Mouse (Mus musculus): ENCODE measurements around the gene Mpp3.
"Not testable (repeated sequence)": the region's sequence is repeated elsewhere in the genome, so short reads cannot be mapped to it uniquely, and the experiment has no call there.

The Mpp3 gene

DNA sequence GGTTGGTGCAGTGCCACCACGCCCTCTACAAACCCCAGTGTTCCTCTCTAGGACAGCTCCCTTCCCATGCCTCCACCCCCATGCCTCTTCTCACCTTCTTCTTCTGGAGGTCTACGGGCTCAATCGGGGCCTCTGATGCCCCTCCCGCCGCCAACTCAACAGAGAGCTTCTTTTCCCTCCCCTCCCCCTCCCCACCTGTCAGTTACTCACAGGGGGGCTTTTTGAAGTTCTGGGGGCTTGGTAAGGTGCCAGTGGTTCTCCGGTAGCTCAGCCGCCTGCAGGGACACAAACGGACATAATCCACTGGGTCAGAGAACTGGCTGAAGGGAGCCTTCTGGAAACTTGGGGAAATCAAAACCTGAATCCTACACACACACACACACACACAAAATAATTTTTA, 16.8 kb downstream of the Mpp3 start:
- no peak for DNase-seq (ENCODE audit: low read depth, low spot score)

DNA sequence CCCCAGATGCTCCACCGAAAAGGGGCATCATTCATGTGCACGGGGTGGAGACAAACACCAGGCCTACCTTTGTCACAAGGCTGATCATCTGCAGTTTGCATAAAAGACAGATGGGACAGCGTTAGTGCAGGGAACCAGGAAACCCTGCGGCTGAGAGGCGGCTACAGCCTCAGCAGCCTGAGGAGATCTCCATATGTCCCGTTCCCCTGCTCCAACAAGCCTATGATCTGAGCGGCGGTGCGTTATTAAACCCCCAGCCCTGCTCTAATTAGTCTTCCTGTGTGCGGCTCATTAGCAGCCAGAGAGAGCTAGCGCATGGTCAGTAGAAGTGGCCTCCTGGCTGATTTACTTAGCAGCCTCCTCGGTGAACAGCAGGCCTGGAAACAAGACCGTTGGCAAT, 18.1 kb downstream of the Mpp3 start:
- DNase-seq (ENCODE audit: low read depth, low spot score) = no peak

DNA sequence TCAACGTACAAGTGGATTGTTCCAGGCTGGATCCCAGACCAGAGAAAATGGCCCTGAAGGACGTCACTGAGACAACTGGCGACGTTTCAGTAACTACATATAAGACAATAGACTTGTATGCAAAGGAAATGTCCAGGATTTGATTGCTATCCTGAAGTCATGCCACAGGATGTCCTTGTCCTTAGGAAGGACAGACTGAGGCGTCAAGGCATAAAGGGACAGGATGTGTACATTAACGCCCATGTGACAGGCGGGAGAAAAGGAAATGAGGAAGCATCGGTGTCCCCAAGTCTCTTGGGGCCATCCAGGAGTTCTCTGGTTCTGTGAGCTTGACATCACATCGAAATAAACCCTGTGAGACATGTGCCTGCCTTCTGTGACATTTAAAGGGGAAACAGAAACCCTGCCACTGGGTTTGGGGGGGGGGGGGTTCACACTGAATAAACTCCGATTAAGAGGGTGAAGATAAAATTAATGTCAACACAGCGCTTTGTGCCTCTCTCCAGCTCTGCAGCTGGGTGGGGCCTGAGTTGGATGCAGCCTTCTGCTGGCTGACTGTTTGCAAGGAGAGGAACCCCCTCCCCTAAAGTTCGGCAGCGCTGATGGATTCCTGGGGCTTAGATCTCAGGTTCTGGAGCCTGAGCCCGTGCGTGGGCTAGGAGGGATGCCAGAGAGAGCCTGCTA, 19.2 kb downstream of the Mpp3 start:
- DNase-seq (ENCODE audit: low read depth, low spot score) = no peak

DNA sequence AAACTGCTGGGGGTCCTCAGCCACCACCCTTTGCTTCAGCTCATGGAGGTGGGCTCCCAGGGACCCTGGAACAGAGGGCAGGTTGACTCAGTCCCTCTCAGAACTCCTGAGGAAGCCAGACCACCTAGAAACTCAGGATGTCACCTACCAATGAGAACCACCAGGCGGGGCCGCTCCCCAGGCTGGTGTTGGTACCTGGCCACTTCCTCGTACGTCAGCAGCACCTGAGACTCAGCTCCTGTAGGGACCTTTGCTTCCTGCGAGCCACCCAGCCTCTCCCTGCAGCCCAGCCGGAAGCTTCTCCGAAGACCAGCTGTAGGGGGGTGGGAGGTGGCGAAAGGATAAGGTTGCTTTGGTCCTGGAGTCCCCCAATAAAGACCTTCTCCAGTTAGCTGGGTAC, 19.9 kb downstream of the Mpp3 start:
- DNase-seq (ENCODE audit: low read depth, low spot score) = no peak

DNA sequence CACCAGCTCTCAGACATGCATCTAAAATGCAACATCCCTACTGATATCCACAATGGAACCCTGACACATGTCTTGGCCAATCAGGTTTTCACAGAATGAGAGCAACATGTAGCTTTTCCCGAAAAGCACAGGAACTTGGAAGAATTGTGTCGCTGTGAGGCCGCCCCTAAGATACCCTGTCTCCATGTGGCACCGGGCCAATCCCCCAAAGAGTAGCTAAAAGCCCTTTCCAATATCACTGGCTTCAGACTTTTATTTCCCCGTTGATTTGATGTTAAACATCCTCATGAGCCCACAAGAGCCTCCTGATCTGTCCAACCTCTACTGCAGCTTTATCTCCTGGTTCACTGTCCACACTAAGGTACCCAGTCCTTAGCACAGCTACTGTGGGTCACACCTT, 21.6 kb downstream of the Mpp3 start:
- DNase-seq (ENCODE audit: low read depth, low spot score) = no peak

DNA sequence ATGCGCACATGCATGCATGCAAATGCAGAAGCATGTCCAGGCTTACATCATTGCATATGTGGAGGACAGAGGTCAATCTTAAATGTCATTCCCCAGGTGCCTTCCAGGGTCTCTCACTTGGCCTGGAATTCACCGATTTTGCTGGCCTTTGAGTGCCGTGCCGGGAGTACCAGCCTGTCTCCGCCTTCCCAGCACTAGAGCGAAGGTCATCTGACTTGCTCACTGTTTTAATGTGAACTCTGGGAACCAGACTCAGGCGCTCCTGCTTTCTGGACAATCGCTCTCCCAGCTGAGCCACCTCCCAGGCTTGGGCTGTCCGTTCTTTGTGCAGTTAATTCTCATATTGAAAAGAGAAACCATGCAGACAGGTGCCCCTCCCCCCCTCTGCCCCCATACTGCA, 22.0 kb downstream of the Mpp3 start:
- DNase-seq (ENCODE audit: low read depth, low spot score) = no peak

DNA sequence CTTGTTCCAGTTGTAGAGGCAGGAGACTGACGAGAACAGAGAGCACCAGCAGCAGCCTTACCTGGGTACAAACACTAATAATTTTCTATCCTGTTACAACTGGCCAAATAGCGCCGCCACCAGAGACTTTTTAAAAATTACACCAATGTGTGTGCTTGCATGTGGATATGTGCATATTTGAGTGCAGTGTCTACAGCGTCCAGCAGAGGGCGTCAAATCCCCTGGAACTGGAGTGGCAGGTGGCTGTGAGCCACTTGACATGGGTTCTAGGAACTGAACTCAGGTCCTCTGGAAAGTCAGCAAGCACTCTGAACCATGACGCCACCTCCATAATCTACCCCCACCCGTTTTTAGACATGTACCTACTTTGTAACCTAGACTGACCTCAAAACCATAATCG, 24.0 kb downstream of the Mpp3 start:
- peak; percentile 76 for DNase-seq (ENCODE audit: low read depth, low spot score)

DNA sequence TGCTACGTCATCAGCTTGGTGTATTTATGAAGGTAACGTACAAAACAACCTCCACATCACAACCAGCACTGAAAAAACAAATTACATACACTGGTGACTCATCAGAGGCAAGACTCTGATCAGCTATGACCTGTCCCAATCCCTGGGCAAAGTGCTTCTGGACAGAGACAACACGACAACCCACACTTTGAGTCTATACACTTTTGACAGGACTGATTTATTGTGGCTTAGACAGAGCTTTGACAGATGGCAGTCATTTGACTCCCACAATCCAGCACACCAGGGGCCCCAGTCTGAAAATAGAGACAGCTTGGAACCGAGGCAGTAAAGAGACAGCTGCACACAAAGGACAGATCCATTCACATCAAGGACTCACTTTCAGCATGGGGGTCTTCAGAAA, 28.8 kb downstream of the Mpp3 start:
- DNase-seq (ENCODE audit: low read depth, low spot score) = no peak

DNA sequence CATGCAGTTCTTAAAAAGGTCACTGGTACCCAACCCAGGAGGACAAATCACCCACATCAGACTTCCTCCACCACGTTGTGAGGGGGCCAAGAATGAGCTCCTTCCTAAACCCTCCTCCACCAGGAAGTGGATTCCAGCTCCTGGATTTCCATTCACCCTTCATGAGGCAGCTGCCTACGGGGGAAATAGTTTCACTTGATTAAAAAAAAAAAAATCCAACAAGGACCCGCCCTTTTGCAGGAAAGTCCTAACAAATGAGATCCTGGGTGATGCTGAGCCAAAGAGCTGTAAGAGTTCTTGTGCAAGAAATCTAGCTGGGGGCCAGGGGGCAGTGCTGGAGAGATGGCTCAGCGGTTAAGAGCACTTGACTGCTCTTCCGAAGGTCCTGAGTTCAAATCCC, 30.0 kb downstream of the Mpp3 start:
- peak; percentile 23 for DNase-seq (ENCODE audit: low read depth, low spot score)

DNA sequence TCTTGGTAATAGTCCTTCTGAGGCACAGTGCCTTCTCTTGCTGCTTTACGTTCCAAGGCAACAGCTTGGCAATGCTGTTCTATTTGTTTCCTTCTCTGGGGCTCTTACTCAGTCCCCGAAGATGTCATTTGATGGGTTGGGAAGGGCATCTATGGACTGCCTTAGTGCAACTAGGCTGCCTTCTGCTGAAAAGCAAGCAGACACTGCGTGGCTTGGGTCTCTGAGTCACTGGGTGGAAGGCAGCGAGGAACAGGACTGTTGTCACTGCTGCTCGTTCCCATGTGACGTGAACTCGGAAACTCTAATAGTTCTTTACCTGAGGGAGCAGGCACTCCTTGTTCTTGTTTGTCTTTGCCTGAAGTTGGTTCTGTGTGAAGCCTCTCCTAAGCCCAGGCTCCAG, 32.3 kb downstream of the Mpp3 start:
- DNase-seq (ENCODE audit: low read depth, low spot score) = no peak

DNA sequence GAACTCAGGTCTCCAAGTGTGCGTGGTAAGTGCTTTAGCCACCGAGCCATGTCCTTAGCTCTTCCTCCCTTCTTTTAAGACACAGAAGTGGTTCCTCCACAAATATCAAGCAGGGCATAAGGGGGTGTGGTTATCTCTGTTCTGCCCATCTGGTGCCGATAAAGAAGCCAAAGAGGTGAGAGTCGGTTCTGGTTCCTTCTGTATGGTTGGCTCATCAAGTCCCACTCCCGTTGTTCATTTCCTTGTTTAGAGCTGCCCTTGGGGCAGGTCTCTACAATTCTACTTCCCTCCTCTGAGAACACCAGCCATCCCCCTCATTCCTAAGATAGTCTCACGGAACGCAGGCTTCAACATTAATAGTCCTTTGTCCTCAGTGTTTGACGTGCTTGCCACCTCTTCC, 34.2 kb downstream of the Mpp3 start:
- no peak for DNase-seq (ENCODE audit: low read depth, low spot score)

DNA sequence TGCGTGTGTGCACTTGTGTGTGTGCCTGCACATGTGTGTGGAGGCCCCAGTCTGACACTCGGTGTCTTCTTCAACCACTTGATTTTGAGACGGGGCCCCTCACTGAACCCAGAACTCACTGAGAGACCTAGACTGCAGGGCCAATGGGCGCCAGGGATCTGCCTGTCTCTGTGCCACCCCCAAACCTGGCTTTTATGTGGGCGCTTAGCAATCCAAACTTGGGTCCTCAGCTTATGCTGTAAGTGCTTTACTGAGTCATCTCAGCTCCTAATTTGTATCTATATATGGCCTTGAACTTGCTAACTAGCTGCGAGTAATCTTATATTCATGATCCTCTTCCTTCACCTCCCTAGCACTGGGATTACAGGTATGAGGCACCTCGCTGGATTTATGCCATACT, 35.9 kb downstream of the Mpp3 start:
- no peak for DNase-seq (ENCODE audit: low read depth, low spot score)

DNA sequence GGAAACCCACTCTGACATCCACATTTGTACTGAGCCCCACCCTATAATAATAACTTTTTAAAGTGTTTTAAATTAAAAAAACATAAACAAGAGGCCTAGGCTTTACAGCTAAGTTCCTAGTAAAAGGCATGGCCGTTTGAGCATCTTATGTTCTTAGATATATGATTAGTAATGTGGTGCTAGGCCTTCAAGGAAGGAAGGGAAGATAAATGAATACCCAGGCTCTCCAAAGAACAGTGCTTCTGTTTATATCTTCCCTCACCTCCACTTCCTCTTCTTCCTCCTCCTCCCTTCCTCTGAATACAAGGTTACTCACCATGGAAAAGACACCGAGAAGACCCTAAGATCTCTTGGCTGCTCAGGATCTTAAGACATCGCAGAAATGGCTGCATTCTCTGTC, 36.4 kb downstream of the Mpp3 start:
- DNase-seq (ENCODE audit: low read depth, low spot score) = no peak

DNA sequence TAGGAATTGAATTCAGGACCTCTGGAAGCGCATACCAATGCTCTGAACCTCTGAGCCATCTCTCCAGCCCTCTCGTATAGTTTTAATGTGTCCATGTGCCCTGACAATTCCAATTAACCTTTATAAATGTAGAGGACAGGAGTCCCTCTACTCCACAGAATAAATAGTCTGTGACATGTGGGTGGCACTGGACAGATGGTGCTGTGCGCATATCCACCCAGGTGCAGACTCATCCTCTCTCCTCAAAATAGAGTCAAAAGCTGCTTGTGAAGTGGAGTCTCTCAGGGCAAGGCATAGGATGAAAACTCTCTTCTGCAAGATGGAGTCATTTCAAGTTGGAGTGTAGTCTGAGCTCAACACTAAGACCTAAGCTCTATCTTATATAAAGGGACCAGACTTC, 38.0 kb downstream of the Mpp3 start:
- no peak for DNase-seq (ENCODE audit: low read depth, low spot score)

DNA sequence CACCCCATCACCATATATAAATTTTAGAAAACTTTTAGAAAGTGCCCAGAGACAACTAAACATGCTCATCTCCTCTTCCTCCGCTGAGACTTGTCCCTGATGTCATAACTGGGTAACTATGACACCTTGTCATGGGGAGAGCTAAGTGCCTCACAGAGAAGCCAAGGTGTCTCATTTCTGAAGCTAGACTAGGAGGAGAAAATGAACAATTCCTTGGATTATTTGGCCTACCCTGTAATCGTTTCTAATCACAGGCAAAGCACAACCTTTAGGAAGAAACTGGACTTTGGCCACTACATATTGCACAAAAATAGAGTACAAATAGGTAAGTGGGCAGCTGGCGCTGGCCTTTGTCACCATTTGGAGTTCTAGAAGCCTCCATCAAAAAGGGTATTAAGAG, 41.3 kb downstream of the Mpp3 start, which contains the start of gene Dusp3:
Dusp3 (minus strand) TSS at position 101 of the 400 bp plus-strand sequence.
- DNase-seq (ENCODE audit: low read depth, low spot score) = no peak

DNA sequence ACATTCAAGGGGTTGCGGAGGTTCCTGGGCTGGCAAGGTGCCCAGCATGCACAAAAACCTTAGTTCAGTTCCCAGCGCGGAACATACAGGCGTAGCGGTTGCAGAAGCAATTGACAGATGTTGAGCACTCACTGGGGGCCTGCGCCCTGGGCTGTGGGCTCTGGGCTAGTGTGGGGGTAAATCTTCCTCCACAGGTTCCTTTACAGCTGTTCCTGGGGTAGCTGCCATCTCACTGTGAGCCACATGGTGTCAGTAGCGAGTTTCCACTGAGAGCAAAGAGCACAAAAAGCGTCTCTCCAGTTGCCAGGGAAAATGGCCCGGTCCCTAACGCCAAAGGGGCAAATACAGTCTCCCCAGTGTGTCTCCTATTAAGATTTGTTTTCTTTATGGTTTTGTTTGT, 42.3 kb downstream of the Mpp3 start:
- peak; percentile 89 for DNase-seq (ENCODE audit: low read depth, low spot score)

DNA sequence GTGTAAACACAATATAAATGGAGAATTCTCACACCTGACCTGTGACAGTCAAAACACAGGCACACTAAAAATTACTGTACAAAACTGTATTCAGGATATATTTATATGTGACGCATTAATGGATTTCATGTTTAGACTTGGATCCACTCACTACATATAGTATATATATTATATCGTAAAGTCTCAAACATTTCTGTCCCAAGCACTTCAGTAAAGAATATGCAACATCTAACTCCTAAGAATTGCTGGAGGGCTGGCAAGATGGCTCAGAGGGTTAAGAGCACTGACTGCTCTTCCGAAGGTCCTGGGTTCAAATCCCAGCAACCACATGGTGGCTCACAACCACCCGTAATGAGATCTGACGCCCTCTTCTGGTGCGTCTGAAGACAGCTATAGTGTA, 42.8 kb downstream of the Mpp3 start:
- DNase-seq (ENCODE audit: low read depth, low spot score) = not testable (repeated sequence)

DNA sequence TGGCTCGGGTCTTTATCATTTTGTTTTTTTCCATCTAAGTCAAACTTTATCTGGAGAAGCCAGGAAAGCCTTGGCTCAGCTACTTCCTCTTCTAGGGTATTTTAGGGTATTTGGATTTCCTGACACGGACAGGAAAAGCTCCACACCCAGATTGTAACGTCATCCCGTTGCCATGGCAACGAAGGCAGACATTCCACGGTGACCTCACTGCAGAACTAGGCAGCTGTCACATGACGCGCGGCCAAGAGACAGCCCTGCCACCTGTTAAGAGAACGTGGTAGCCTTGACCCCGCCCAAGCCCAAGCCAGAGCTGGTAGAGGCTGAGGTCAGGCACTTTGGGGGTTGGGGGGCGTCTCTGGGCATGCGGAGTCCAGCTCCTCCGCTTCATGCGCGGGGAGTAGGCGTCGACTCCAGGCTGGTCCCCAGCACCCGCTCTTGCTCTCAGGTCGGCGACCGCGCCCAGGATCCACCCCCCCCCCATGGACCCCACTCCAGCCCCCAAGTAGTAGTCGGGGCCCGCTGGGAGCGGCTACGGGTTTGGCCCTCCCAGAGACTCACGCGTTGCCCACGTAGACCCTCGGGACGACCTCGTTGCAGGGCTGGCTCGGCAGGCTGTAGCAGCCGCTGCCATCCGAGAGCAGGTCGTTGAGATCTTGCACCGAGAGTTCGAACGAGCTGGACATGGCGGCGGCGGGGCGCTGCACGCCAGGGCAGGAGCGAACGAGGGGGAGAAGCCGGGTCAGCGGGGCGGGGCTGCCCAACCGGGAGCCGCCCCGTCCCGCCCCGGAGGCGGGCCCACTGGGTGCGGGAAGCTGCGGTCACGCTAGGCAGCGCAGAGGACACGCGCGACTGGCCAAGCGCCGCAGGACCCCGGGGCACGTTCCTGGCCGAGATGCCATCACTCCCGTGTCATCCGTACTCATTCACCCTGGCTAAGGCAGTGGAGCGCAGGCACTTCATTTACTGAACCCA, 43.9 kb downstream of the Mpp3 start, which contains the start of gene Cfap97d1:
Cfap97d1 (plus strand) TSS at position 226 of the 972 bp plus-strand sequence.
- peak; percentile 98 for DNase-seq (ENCODE audit: low read depth, low spot score)

DNA sequence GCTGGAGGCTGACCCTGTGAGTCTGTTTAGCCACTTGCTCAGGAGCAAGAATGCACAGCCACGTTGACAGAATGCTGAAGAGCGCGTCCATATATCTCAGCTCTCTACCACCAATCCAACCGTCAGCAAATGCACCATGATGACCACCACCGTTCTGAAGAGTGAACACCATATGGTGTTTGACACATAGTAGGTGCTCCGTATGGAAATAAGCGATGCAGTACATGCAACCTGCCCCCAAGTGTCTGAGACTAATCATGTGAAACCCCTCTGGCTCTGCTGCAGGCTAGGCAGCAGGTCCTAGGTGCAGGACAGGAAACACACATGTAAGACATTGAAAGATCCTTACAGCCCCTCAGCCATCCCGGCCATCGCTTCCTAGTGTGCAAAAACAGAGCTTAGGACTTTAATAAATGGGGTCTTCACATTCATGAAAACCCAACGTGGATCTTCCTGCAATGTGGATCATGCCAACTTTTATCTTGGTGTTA, 44.8 kb downstream of the Mpp3 start:
- DNase-seq (ENCODE audit: low read depth, low spot score) = no peak

DNA sequence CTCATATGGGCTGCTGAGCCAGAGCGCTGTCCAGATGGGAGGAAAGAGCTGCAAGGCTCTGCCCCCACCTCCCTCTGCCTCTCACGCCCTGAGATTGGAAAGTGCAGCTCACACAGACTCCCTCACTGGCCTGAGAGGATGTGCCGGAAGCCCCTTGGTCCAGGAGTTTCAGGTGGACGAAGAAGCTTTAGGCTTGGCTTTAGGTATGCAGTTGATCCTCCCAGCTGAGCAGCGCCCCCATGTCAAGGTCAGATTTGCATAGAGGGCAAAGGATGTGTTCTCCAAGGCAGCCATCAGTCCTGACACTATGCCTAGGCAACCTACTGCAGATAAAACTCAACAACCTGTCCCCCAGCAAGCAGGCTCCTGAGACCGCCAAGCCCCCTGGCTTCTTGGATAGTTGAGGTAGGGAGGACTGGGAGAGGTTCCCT, 45.3 kb downstream of the Mpp3 start:
- DNase-seq (ENCODE audit: low read depth, low spot score) = peak; percentile 76

DNA sequence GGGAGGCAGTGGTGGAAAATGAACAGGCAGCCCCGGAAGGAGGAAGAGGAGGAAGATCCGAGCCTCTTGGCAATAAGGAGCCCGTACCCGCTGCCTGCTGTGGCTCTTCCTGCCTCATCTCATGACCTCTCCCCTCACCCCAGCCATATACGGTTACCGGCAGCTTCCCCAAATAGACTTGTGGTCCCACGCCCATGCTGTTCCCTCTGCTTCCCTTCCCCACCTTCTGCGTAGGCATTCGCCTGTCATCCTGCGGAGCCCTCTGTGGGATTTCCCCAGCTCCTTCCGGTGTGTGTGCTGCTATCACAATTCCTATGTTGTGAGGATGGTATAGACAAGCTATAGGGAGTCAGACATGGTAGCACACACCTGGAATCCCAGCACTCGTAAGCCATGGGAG, 46.4 kb downstream of the Mpp3 start:
- DNase-seq (ENCODE audit: low read depth, low spot score) = no peak

DNA sequence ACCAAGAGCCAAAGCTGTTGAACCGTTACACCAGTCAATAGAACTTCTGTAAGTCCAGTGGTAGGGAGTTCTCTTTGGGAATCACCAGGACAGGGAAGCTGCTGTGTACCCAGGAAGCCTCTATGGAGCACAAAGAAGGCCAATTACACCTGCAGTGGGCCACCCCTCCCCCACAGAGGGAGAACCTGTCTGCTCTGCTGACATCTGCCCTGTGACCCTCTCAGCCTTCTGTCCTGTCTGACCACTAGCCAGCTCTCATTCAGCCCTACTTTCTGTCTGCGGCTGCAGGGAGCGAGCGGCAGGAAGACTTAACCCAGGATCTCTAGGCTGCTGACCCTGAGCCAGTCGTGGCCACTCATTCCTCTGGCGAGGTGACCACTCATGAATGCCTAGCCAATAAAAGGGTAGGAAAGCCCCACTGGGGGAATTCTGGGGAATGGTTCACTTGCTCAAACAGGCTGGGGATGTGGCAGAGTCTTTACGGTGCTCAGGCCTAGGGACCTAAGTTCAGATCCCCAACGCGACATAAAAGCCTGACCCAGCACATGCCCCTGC, 47.6 kb downstream of the Mpp3 start:
- no peak for DNase-seq (ENCODE audit: low read depth, low spot score)

Measured in ES-CJ7 (cell line).